30 mouse cellular contexts compared by ENCODE assay signal in genomic region chr11:70792409-70792808, GRCm38 (mm10). TPM values are rescaled to one million over a fixed set of nuclear protein-coding genes. Genes with fewer than 3 reads are reported as not detected.
DNase-seq lines count a peak whose midpoint lies in the region; ATAC-seq lines count a peak whose summit lies in the region.
"Had no signal": no experiment of that assay in that cellular context is flagged by ENCODE, and none has a peak within 500 bp of the region (broad histone marks: within the 10 kb centered on the region; RNA-seq: fewer than 3 reads in every experiment).

No protein-coding gene starts in this region.

- DNase-seq in thymus, postnatal 0 days (ENCODE audit: low spot score): peak; percentile 25
- no peak for DNase-seq in thymus, adult 18-20 months
- DNase-seq in adrenal gland, adult 18-20 months (ENCODE audit: low spot score in 2 of 2): no peak
- DNase-seq in layer of hippocampus, postnatal 14 days (ENCODE audit: low spot score in 2 of 2): no peak
- no peak for DNase-seq in retina, postnatal 1 day
- DNase-seq: adrenal gland, adult 2 months; adrenal gland, postnatal 36 days; cerebellum, adult 8-10 months; cerebellum, postnatal 25 days; gastrocnemius, postnatal 14 days; heart, postnatal 14 days; kidney, postnatal 10 days; layer of hippocampus, adult 9-11 months; left cerebral cortex, postnatal 4 days; liver, postnatal 0 days; lung, postnatal 4 days; right cerebral cortex, adult 18-20 months; thymus, postnatal 36 days had no signal

- peak; percentile 25 for ATAC-seq in activated CD4-positive, CD25-positive, alpha-beta regulatory T cell, adult 4 months
- 0 out of 2 replicates have a peak, but pooled peaks have one; percentile 44 for ATAC-seq in monocyte, adult 5-6 weeks (replicated peaks; ENCODE audit: insufficient number of reproducible peaks, low FRiP score, low TSS enrichment, poor library complexity, severe bottlenecking)
- ATAC-seq: hindbrain, embryonic 16.5 days; intestine, embryonic 16.5 days; liver, embryonic 12.5 days; liver, postnatal 0 days; midbrain, embryonic 13.5 days; Patski had no signal

RNA-seq across cellular contexts. Expression of gene Scimp, which starts 20.0 kb away (rescaled TPM):
- 2.1 and 3.1 TPM in 2 replicates for polyA plus RNA-seq in thymus, postnatal 0 days (2015; fragmentation: Nextera tagmentation; extraction: Ambion mirVana)
- under 1 TPM in 1 of 2 experiments, not detected in 1; 0.64 TPM for polyA plus RNA-seq in activated CD4-positive, CD25-positive, alpha-beta regulatory T cell, adult 4 months (2017; shearing (Covaris generic))
- 13.5 to 64.4 TPM (median 25.6 TPM) in 3 replicates for total RNA-seq in monocyte, adult 5-6 weeks (2017)
- 1 to 10 TPM; 1.1 to 1.9 TPM for total RNA-seq in adrenal gland, adult 18-20 months (2021)
- total RNA-seq in layer of hippocampus, postnatal 14 days (2021): not detected
- total RNA-seq: G1E; granulocyte monocyte progenitor cell, adult 5-6 weeks; left cerebral cortex, postnatal 4 days had no signal
- polyA plus RNA-seq: embryonic facial prominence, embryonic 10.5 days; embryonic facial prominence, embryonic 15.5 days; forebrain, embryonic 12.5 days; G1E had no signal

RNA-seq across cellular contexts. Expression of gene Zfp3, which starts 28.4 kb away (rescaled TPM):
- polyA plus RNA-seq in thymus, postnatal 0 days (2015; fragmentation: Nextera tagmentation; extraction: Ambion mirVana): 7.2 and 7.6 TPM in 2 replicates
- polyA plus RNA-seq in activated CD4-positive, CD25-positive, alpha-beta regulatory T cell, adult 4 months (2017; shearing (Covaris generic)): 1 to 10 TPM; 3.9 to 5.4 TPM
- 2.1 to 6.5 TPM (median 2.1 TPM) in 3 replicates for total RNA-seq in monocyte, adult 5-6 weeks (2017)
- 1 to 10 TPM; 9.2 to 9.5 TPM for total RNA-seq in adrenal gland, adult 18-20 months (2021)
- 10 to 100 TPM; 17.7 to 21.0 TPM for total RNA-seq in layer of hippocampus, postnatal 14 days (2021)

RNA-seq across cellular contexts. Expression of gene Rabep1, which starts 52.2 kb away (rescaled TPM):
- 35.6 and 38.1 TPM in 2 replicates for polyA plus RNA-seq in thymus, postnatal 0 days (2015; fragmentation: Nextera tagmentation; extraction: Ambion mirVana)
- 10 to 100 TPM in 1 of 2 experiments, 1 to 10 TPM in 1; 9.4 to 10.8 TPM for polyA plus RNA-seq in activated CD4-positive, CD25-positive, alpha-beta regulatory T cell, adult 4 months (2017; shearing (Covaris generic))
- total RNA-seq in monocyte, adult 5-6 weeks (2017): 69.4 to 95.6 TPM (median 71.4 TPM) in 3 replicates
- 100 to 1,000 TPM; 125 to 136 TPM for total RNA-seq in adrenal gland, adult 18-20 months (2021)
- total RNA-seq in layer of hippocampus, postnatal 14 days (2021): 100 to 1,000 TPM; 107 to 109 TPM
